Mouse (Mus musculus) small intestine, adult 2 months (tissue): Measurements from ENCODE around the gene Igfbp3. TPM values are rescaled to one million over a fixed set of nuclear protein-coding genes. Genes with fewer than 3 reads are reported as not detected.

Experiments
- H3K27ac ChIP-seq: fragments of 200-500 bp; 2 replicates; pipeline ENCODE4 v1.5.1; 2012; ENCODE audit warnings: low read depth, low read length, control low read depth, inconsistent platforms; ENCODE audit not compliant: insufficient read depth
- H3K27me3 ChIP-seq: fragments of 200-500 bp; 2 replicates; pipeline ENCODE4 v1.6.1; 2012; ENCODE audit warnings: mild to moderate bottlenecking, moderate library complexity, low read length, inconsistent platforms; ENCODE audit not compliant: control insufficient read depth, insufficient read depth
- H3K36me3 ChIP-seq: fragments of 200-500 bp; 2 replicates; pipeline ENCODE4 v1.6.1; 2012; ENCODE audit warnings: mild to moderate bottlenecking, low read length, control low read depth, inconsistent platforms; ENCODE audit not compliant: control insufficient read depth, insufficient read depth
- H3K4me1 ChIP-seq: fragments of 200-500 bp; 2 replicates; pipeline ENCODE4 v1.6.1; 2012; ENCODE audit warnings: low read length, inconsistent platforms, mixed read lengths; ENCODE audit not compliant: control insufficient read depth, insufficient read depth, insufficient read length
- H3K4me3 ChIP-seq: fragments of 200-500 bp; 2 replicates; pipeline ENCODE4 v1.5.1; 2012; ENCODE audit warnings: low read depth, mild to moderate bottlenecking, control low read depth, inconsistent platforms, low read length, moderate library complexity
- CTCF ChIP-seq: fragments of 200-500 bp; IDR thresholded peaks from 2 replicates; pipeline ENCODE4 v1.5.1; 2012; ENCODE audit warnings: low read depth, mild to moderate bottlenecking, control low read depth, inconsistent platforms, low read length, moderate library complexity, mixed read lengths; ENCODE audit not compliant: insufficient replicate concordance, insufficient read length; ENCODE audit errors: extremely low read depth
- POLR2A ChIP-seq: fragments of 200-500 bp; IDR thresholded peaks from 2 replicates; pipeline ENCODE4 v1.6.1; 2012; ENCODE audit warnings: low read depth, mild to moderate bottlenecking, control low read depth, inconsistent platforms, low read length, moderate library complexity
- WGBS: fragments of 180-500 bp; shearing (Covaris S2); methylation state at CpG from one replicate; pipeline ENCODE4 v1.1.7; 2018; 5-methylcytosine and 5-hydroxymethylcytosine counted together
- polyA plus RNA-seq: library from polyadenylated mRNA; depleted of rRNA; stranded (reverse); fragments of >200 nt; gene quantifications from 2 replicates; pipeline ENCODE4 v1.2.3, GENCODE M21; 2012

Igfbp3 gene
- polyA plus RNA-seq, 1 experiment: 116 TPM

GRCm38 (mm10) chr11:7195312-7195685 lies 18.4 kb downstream of the Igfbp3 start:
- H3K36me3 ChIP-seq: no peaks in the 10 kb centered on the region
- no peaks in the 10 kb centered on the region for H3K4me1 ChIP-seq
- TF ChIP-seq CTCF (no peak), POLR2A (no peak)
- H3K4me3 ChIP-seq: no peak overlapping the region
- 73% methylated on average over 4 of the region's 4 CpGs for WGBS
- no peak overlapping the region for H3K27ac ChIP-seq
- no peaks in the 10 kb centered on the region for H3K27me3 ChIP-seq

- TF ChIP-seq CTCF: peak; percentile 11; the same call in 1 of the 2 replicates
- no peak for TF ChIP-seq POLR2A
- H3K27ac ChIP-seq: no peak overlapping the region
- 84% methylated on average over 10 of the region's 10 CpGs for WGBS
Observed at GRCm38 (mm10) chr11:7194432-7195311, 19.1 kb downstream of the Igfbp3 start.

GRCm38 (mm10) chr11:7193134-7193533 lies 20.6 kb downstream of the Igfbp3 start:
- H3K36me3 ChIP-seq: no peaks in the 10 kb centered on the region
- WGBS: 77% methylated on average over 9 of the region's 9 CpGs
- TF ChIP-seq CTCF: no peak
- TF ChIP-seq POLR2A: no peak
- no peaks in the 10 kb centered on the region for H3K4me1 ChIP-seq
- H3K27me3 ChIP-seq: no peaks in the 10 kb centered on the region
- H3K4me3 ChIP-seq: no peak overlapping the region
- no peak overlapping the region for H3K27ac ChIP-seq

More at GRCm38 (mm10) chr11:7194432-7195311, 19.1 kb downstream of the Igfbp3 start:
- Histone ChIP-seq H3K36me3 (no peaks in the 10 kb centered on the region), H3K4me1 (no peaks in the 10 kb centered on the region), H3K4me3 (no peak overlapping the region), H3K27me3 (no peaks in the 10 kb centered on the region)

- TF ChIP-seq POLR2A (no peak), CTCF (no peak)
Observed at GRCm38 (mm10) chr11:7192710-7193109, 21.0 kb downstream of the Igfbp3 start.

GRCm38 (mm10) chr11:7188469-7188868 lies 25.3 kb downstream of the Igfbp3 start, which contains the start of gene Gm11985:
Gene Gm11985, minus strand, starts transcription at chr11:7188569.
- no peak for TF ChIP-seq POLR2A
- no peak for TF ChIP-seq CTCF
- 83% methylated on average over 13 of the region's 13 CpGs for WGBS

More at GRCm38 (mm10) chr11:7192710-7193109, 21.0 kb downstream of the Igfbp3 start:
- H3K27me3 ChIP-seq: no peaks in the 10 kb centered on the region
- no peak overlapping the region for H3K4me3 ChIP-seq
- H3K4me1 ChIP-seq: no peaks in the 10 kb centered on the region
- no peaks in the 10 kb centered on the region for H3K36me3 ChIP-seq
- 45% methylated on average over 6 of the region's 6 CpGs for WGBS
- no peak overlapping the region for H3K27ac ChIP-seq

GRCm38 (mm10) chr11:7187472-7187871 lies 26.3 kb downstream of the Igfbp3 start:
- no peaks in the 10 kb centered on the region for H3K36me3 ChIP-seq
- no peaks in the 10 kb centered on the region for H3K27me3 ChIP-seq
- TF ChIP-seq CTCF (no peak), POLR2A (no peak)
- WGBS: 52% methylated on average over 8 of the region's 8 CpGs
- H3K4me1 ChIP-seq: no peaks in the 10 kb centered on the region
- H3K27ac ChIP-seq: no peak overlapping the region
- no peak overlapping the region for H3K4me3 ChIP-seq

More at GRCm38 (mm10) chr11:7188469-7188868, 25.3 kb downstream of the Igfbp3 start, which contains the start of gene Gm11985:
- Histone ChIP-seq H3K36me3 (no peaks in the 10 kb centered on the region), H3K27me3 (no peaks in the 10 kb centered on the region), H3K4me3 (no peak within 1 kb of the TSS), H3K4me1 (no peaks in the 10 kb centered on the region), H3K27ac (no peak within 1 kb of the TSS)

- Histone ChIP-seq H3K36me3 (no peaks in the 10 kb centered on the region), H3K27me3 (no peaks in the 10 kb centered on the region), H3K4me1 (no peaks in the 10 kb centered on the region), H3K4me3 (no peak overlapping the region), H3K27ac (no peak overlapping the region)
- WGBS: 35% methylated on average over 1 of the region's 1 CpGs
- TF ChIP-seq CTCF (no peak), POLR2A (no peak)
Observed at GRCm38 (mm10) chr11:7184420-7184819, 29.3 kb downstream of the Igfbp3 start.

GRCm38 (mm10) chr11:7182409-7183042 lies 31.2 kb downstream of the Igfbp3 start:
- TF ChIP-seq CTCF: no peak
- no peak for TF ChIP-seq POLR2A
- Histone ChIP-seq H3K4me3 (no peak overlapping the region), H3K27ac (no peak overlapping the region), H3K27me3 (no peaks in the 10 kb centered on the region), H3K4me1 (no peaks in the 10 kb centered on the region), H3K36me3 (no peaks in the 10 kb centered on the region)
- 67% methylated on average over 8 of the region's 8 CpGs for WGBS
